18 mouse cellular contexts compared by ENCODE assay signal in the genomic region with DNA sequence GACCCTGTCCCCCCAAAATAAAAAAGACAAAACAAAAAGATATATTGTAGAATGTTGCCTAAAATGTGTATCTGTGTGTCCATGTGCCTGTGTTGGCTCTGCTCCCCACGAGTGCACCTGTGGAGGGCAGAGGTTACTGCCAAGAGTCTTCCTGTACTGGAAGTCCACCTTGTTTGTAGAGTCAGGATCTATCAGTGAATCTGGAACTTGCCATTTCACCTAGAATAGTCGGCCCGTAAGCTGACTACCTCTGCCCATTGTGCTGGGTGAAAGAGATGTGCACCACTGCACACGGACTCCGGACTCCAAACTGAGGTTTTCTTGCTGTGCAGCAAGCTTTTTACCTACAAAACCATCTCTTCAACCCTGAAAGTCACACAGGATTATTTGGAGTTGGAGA.
"Had no signal": no experiment of that assay in that cellular context is flagged by ENCODE, and none has a peak within 500 bp of the region (broad histone marks: within the 10 kb centered on the region; RNA-seq: fewer than 3 reads in every experiment).

No protein-coding gene starts in this region.

- H3K27ac ChIP-seq: left cerebral cortex, adult 2 months; liver, embryonic 14.5 days; lung, embryonic 15.5 days; midbrain, embryonic 12.5 days; midbrain, embryonic 15.5 days; neural tube, embryonic 13.5 days; stomach, embryonic 15.5 days had no signal

- H3K4me3 ChIP-seq: left cerebral cortex, adult 2 months; lung, embryonic 15.5 days; megakaryocyte, embryonic 14.5 days; midbrain, embryonic 12.5 days; midbrain, embryonic 15.5 days; neural tube, embryonic 13.5 days; stomach, embryonic 15.5 days had no signal

- H3K27me3 ChIP-seq: lung, embryonic 15.5 days; megakaryocyte, embryonic 14.5 days; midbrain, embryonic 12.5 days; midbrain, embryonic 15.5 days; neural tube, embryonic 13.5 days; stomach, embryonic 15.5 days had no signal

- DNase-seq: layer of hippocampus, postnatal 36 days; lung, adult 18-20 months; lung, postnatal 10 days; lung, postnatal 36 days; retina, postnatal 1 day; right cerebral cortex, postnatal 25 days; spleen, adult 18-20 months; thymus, postnatal 25 days had no signal

- H3K4me1 ChIP-seq: lung, embryonic 15.5 days; midbrain, embryonic 12.5 days; midbrain, embryonic 15.5 days; neural tube, embryonic 13.5 days; stomach, embryonic 15.5 days had no signal

- ATAC-seq: intestine, postnatal 0 days; midbrain, embryonic 15.5 days had no signal

- H3K9me3 ChIP-seq: lung, embryonic 15.5 days; megakaryocyte, embryonic 14.5 days; midbrain, embryonic 12.5 days; midbrain, embryonic 15.5 days; neural tube, embryonic 13.5 days; stomach, embryonic 15.5 days had no signal

- H3K9ac ChIP-seq: liver, embryonic 14.5 days; lung, embryonic 15.5 days; midbrain, embryonic 12.5 days; midbrain, embryonic 15.5 days; neural tube, embryonic 13.5 days; stomach, embryonic 15.5 days had no signal

- H3K4me2 ChIP-seq: liver, embryonic 11.5 days; lung, embryonic 15.5 days; midbrain, embryonic 12.5 days; midbrain, embryonic 15.5 days; neural tube, embryonic 13.5 days; stomach, embryonic 15.5 days had no signal
